Mouse (Mus musculus): ENCODE measurements around the gene Pinlyp.

Gene Pinlyp

GRCm38 (mm10) chr7:24546068-24546614 lies at the start of gene Pinlyp, which contains the start of gene Xrcc1:
Pinlyp (minus strand) TSS chr7:24546118.
Xrcc1 (plus strand) TSS chr7:24546289.
- peak; percentile 39 for DNase-seq (ENCODE audit: low spot score)

DNA sequence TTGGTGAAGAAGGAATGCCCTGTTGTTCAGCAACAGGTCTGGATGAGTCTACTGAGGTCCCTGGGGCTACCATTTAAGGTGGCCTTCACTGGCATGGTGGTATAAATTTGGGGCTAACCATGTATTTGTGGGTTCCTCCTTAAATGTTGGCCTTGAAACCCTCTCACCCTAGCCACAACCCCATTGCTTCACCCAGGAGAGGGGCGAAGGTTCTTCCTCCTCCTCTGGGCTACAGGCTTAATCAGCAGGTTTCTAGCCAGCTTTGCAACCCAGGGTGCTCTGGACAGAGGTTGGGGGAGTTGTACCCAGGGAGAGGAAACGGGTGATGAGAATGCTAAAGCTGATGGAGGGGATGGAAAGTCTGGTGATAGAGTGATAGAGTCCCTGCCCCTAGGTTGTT lies 49.5 kb upstream of the Pinlyp start:
- DNase-seq (ENCODE audit: low spot score): no peak

DNA sequence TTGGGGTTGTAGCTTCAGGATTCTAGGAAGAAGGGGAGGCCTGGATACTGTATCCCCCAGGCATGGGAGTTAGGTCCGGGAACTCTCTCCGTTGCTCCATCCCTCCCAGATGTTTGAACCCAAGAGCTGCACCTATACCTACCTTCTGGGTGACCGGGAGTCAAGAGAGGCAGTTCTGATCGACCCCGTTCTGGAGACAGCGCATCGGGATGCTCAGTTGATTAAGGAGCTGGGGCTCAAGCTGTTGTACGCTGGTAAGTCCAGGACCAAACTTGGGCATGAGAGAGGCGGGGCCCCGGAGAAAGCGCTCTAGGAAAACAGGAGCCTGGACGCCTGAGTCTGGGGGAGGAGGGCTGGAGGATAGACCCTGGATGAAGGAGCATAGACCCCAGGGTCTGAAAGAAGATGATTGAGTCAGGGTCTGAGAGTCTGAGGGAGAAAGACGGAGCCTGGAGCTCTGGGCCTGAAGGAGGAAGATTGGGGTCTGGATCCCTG lies 48.4 kb upstream of the Pinlyp start:
- DNase-seq (ENCODE audit: low spot score): no peak

DNA sequence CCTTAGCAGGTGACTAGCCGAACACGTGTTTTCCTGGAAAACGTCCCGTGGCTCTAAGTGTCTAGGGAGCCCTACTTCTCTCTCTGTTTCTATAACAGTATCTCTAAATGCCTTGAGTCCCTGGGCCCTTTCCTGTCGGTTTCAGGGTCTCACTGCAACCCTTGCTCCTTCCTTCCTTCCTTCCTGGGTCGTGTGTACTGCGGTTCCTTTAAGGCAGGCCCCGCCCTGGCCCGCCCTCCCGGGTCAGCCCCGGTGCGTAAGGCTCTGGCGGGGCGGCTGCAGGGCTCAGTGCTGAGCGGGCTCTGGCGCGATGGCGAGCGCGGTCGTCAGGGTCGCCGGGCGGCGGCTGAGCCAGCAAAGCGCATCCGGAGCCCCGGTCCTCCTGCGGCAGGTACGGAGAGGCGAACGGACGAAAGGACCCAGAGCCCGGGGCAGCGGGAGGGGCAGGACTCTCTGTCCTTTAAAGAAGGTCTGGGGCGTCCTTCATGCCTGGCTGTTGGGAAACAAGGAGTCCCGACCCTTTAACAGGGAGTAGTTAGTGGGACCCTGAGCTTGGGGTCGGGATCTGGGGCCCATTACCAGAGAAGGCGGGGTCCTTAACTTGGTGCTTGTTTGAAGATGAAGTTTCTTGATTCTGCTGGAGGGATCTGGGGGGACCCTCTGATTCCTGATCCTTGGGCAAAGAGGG lies 47.8 kb upstream of the Pinlyp start:
- peak; percentile 70 for DNase-seq (ENCODE audit: low spot score)

DNA sequence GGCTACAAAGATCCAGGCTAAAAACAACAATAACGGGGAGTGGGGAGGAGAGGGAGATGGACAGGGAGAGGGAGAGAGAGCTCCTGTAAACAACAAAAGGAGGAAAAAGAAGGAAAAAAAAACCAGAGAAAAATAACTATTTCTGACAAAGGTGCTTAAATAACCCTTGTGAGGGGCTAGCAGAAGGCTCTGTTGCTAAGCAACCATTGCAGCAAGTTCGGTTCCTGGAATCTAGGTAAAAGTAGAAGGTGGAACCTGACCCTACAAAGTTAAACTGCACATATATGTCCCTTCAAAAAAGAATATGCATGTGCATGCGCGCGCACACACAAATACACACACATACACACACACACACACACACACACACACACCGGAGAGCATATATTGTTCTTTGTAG lies 46.9 kb upstream of the Pinlyp start:
- DNase-seq (ENCODE audit: low spot score): no peak

DNA sequence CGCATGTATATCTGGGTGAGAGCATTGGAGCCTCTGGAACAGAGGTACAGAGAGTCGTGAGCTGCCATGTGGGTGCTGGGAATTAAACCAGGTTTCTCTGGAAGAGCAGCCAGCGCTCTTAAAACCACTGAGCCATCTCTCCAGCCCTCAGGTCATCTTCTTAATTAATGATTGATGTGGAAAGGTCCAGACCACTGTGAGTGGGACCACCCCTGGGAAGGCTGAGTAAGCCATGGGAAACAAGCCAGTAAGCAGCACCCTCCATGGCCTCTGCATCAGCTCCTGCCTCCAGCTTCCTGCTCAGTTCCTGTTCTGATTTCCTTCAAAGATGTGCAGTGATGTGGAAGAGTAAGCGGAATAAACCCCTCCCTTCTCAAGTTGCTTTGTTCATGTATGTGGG lies 46.2 kb upstream of the Pinlyp start:
- DNase-seq (ENCODE audit: low spot score): no peak

- no peak for DNase-seq (ENCODE audit: low spot score)
These were observed 45.8 kb upstream of the Pinlyp start for GRCm38 (mm10) chr7:24591735-24592134.

DNA sequence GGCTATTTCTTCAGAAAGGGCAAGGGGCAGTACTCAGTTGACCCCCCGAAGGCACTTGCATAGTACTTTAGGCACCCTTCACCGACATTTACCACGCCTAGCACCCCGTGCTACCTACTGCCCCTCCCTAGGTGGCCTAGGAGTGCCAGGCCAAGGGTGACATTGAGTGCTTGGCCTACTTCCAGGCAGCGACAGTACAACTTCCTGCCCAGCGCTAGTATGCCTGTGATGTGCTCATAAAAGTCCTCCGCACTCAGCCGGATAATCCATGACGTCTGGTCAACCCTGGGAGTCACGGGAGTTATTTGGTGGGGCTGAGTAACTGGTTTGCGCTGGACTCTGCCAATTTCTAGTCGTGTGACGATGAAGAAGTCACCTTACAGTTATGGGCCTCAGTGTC lies 42.4 kb upstream of the Pinlyp start:
- no peak for DNase-seq (ENCODE audit: low spot score)

DNA sequence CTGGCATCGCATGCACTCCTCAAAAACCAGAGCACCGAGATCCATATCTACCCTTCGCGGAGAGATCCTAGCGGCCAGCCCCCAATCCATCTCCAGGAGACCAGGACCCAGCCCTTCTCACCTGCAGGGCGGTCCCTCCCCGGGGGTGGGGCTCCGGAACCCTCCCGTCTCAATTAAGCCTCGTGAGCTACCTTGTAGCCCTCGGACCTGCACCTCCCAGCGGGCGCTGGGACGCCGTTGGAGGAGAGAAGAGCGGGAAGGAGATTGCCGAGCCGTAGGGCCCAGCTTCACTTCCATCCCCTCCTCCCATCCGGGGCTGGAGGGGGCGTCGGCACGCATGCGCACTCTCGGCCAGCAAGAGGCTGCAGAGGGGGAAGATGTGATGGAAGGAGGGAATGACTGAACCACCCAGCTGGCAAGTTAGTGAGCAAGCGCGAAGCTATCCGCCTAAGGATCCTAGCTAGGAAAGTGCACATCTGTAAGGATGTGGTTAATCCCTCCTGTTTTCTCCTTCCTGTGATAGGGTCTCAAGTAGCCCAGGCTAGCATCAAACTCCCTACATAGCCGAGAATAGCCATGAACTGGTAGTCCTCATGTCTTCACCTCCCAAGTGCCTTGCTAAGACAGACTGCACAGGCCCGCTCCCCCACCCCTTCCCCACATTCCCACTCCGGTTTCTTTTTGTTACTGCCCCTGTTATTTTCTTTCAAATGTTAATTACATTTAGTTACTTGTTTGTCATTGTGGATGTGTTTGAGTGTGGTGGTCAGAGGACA lies 41.6 kb upstream of the Pinlyp start, which contains the start of the genes Ethe1 and Zfp575:
Gene Ethe1 (plus strand): TSS at position 214 of the 776 bp plus-strand sequence.
Gene Zfp575 (minus strand): TSS at position 312 of the 776 bp plus-strand sequence.
- DNase-seq (ENCODE audit: low spot score): no peak

DNA sequence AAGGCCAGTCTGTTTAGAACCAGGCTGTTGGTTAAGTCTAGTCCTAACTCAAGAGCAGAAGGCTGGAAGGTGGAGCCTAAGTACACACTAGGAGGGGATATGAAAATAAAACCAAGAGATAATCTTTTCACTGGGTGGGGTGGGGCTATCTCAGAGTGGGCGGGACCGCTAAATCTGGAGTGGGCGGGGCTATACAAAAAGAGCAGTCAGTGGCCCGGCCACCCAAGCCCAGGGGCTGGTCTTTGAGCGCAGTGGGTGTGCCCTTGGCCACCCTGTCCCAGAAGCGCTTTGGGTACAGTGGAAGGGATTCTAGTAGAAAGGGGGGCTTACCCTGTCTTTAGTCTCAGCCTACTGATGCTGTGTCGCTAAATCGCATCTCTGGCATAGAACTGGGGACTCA lies 40.9 kb upstream of the Pinlyp start:
- DNase-seq (ENCODE audit: low spot score): no peak

DNA sequence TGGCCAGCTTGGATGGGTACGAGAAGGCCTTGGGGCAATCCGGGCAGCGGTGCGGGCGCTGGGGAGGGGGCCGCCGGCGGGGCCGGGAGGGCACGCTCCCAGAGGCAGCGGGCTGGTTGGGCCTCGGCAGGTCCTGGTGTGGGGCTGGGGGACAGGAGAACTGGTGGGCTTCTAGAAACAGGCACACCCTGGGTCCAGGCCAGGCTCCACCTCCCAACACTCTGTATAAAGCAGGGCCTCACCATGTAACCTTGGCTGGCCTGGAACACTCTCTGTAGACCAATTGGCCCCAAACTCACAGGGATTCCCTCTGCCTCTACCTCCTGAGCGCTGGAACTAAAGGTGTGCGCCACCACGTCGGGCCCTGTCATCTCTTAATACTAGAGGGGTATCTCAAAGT lies 40.1 kb upstream of the Pinlyp start:
- DNase-seq (ENCODE audit: low spot score): no peak

DNA sequence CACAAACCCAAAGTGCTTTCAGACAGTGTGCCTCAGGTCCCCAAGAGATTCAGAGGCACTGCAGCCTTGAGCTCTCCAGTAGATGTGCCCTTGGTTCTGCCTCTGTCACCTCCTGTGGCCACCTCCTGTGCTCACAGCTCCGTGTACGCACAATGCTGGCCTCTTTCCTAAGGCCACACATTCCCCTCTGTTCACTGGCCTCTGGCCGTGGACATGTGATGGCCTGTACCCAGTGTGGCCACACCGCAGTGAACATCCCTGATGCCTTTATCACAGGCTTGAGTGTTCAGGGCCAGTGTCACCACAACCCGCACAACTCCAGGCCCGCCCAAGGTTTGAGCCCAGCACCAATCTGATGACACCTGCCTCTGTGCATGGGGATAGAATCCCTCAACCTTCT lies 39.0 kb upstream of the Pinlyp start:
- no peak for DNase-seq (ENCODE audit: low spot score)

- peak; percentile 60 for DNase-seq (ENCODE audit: low spot score)
These were observed 31.9 kb upstream of the Pinlyp start for GRCm38 (mm10) chr7:24577811-24578210.

DNA sequence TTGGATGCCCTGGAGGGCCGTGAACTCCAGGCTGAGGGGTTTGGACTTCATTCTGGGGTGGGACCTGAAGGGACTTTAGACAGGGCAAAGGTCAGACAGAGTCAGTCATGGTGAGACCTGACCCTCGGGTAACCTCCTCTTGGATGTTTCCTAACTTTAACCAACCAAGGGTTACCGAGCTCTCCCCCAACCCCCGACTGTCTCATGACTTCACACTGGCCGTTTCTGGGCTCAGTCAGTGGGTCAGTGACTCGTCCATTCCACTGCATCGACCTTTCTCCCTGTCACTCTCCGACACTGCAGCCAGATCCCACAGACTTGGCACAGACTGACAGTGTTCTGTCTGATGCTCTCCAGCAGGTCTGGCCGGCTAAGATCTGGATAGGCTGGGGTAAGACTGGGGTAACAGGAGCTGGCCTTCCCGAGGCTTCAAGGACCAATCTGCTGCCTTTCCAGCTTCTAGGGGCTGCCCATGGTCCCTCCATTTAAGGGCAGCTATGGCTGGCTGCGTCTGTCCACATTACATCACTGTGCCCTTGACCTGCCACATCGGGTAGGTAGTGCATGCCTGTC lies 28.4 kb upstream of the Pinlyp start:
- DNase-seq (ENCODE audit: low spot score): peak; percentile 53

GRCm38 (mm10) chr7:24572455-24572854 lies 26.5 kb upstream of the Pinlyp start:
- DNase-seq (ENCODE audit: low spot score): no peak

DNA sequence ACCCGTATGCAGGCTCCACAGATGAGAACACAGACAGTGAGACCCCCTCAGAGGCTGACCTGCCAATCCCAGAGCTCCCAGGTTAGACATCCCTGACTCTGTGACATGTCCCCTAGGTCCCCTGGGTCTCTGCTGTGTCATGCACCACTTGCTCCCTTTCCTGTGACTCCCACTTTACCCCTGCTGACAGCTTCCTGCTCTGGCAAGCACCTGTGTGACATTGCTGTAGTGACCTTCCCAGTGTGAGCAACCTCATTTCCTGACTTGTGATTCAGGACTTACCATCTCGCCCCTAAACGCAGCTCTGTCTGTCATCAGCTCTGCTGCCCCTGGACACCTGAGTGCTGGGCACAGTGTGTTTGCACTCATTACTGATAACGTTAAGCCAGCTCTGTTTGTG lies 25.2 kb upstream of the Pinlyp start:
- DNase-seq (ENCODE audit: low spot score): no peak

DNA sequence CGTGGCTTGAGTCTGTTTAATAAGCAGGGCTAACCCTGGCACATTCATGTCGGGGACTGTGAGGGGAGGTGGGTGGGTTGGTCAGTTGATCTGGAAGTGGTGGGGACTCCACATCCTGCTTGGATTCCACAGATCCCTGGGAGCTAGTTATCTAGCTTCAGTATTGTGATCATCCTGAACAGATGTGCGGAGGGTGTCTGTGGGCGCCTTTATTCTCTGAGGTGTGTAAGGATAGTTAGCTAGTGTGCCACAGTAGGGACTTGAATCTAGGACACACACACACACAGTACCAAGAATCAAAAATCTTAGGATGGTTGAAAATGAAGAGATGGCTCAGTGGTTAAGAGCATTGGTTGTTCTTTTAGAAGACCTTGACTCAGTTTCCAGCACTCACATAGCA lies 22.6 kb upstream of the Pinlyp start:
- no peak for DNase-seq (ENCODE audit: low spot score)

DNA sequence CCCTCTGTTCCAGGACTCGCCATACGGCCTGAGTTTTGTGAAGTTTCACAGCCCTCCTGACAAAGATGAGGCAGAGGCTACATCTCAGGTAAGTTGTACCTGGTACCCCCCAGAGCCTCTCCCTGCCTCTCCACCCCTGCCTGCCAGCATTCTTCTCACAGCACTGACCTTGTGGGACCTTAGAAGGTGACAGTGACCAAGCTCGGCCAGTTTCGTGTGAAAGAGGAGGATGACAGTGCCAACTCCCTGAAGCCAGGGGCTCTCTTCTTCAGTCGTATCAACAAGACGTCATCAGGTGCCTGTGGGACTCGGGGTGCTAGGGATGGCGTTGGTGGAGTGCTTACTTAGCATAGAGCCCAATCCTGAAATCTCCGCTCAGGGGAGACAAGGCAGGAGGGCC lies 20.3 kb upstream of the Pinlyp start:
- no peak for DNase-seq (ENCODE audit: low spot score)

DNA sequence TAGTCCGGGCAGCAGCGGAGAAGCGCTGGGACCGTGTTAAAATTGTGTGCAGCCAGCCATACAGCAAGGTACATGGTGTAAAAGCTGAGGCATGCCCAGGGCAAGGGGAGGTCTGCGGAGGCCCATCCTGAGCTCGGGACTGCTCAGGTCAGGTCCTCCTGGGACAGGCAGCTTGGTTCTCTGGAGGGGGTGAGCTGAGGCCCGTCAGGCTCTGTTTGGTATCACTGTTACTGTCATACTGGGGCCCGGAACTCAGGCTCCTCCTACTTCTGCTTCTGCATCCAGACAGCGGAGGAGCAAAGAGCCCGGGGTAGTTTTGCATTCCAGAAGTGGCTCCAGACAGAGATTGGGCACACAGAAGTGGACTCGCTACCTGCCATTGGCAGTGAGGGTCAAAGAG lies 19.7 kb upstream of the Pinlyp start:
- DNase-seq (ENCODE audit: low spot score): no peak

DNA sequence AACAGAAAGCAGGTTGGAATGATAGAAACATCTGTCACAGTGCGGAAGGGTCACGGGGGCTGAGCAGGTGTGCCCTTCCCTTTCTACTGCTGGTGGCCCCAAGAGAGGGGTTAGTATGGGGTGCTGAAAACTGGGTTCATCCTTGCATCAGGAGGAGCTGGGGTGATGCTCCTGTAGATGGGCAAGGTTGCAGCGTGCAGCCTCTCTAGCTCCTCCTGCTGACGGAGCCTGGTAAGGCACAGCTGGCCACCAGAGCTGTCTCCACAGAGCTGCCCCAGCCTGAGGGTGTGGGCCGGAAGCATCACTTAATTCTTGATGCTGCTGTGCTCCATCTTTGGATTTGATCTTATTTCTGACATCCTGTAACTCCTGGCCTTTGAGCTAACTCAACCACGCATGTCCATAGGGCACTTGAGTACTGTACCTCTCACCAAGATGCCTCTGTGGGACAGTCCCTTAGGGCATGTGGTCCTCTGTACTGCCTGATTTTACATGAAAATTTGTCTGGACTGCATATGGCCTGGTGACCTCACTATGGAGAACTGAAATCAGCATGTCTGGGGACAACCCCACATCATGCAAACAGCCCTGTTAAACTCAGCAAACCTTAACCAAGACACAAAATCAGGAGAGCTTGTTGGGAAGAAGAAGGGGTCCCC lies 18.8 kb upstream of the Pinlyp start:
- peak; percentile 74 for DNase-seq (ENCODE audit: low spot score)

DNA sequence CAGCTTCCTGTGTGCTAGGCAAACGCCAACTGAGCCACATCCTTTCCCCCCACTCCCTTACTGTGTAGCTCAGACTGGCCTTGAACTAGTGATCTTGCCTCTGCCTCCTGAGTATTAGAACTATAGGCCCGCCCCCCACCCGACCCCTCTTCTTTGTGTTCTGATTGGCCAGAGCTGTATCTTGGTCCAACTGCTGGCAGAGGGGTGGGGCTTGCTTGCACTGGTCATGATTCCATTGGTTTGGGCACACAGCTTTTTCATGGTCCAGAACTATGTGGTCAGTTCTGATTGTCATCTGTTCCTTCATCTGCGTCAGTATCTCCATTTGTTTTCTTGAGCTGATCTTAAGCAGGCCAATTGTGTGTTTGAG lies 17.9 kb upstream of the Pinlyp start:
- no peak for DNase-seq (ENCODE audit: low spot score)

GRCm38 (mm10) chr7:24563191-24563836 lies 17.4 kb upstream of the Pinlyp start:
- DNase-seq (ENCODE audit: low spot score): no peak

Data from MN1 (cell line).